Mouse (Mus musculus): ENCODE data around the gene Nectin3. TPM values are rescaled to one million over a fixed set of nuclear protein-coding genes. Genes with fewer than 3 reads are reported as not detected.

Gene Nectin3
- total and polyA plus RNA-seq, 3 experiments, result not detected

DNA sequence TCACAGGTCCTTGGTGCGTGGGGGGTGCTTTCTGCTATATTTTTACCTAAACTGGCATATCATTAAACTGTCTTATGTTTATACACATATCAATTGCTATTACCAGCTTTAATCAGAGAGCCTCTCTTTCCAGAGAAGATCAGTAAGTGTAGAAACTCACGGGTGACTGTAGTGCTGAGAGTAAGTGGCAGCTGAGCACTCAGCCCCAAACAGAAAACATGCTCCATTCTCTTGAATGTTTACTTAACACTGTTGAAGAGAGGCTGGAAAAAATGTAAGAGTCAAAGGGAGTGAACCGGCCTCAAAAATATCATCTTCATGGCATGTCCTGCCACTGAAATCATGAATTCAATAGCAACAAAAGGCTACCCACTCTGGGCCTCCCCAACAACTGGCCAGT, 21.0 kb downstream of the Nectin3 start:
- H3K27me3 ChIP-seq (ENCODE audit: control insufficient read depth in 1 of 2, insufficient read depth in 2 of 2, low read length in 2 of 2), result no peaks in the 10 kb centered on the region
- no peak overlapping the region for H3K4me3 ChIP-seq (ENCODE audit: control insufficient read depth in 1 of 2, insufficient read depth in 1 of 2, low read depth in 2 of 2, low read length in 2 of 2)
- H3K9ac ChIP-seq (ENCODE audit: control insufficient read depth, low read depth, low read length, poor library complexity, severe bottlenecking), result no peak overlapping the region
- H3K9me3 ChIP-seq (replicated peaks; ENCODE audit: insufficient read depth, low read length), result no peaks in the 10 kb centered on the region
- H3K79me2 ChIP-seq (ENCODE audit: control insufficient read depth, insufficient read depth, low read length, poor library complexity), result no peaks in the 10 kb centered on the region
- DNase-seq (ENCODE audit: low read depth, low spot score), result no peak
- no peaks in the 10 kb centered on the region for H3K36me3 ChIP-seq (ENCODE audit: control insufficient read depth in 1 of 2, insufficient read depth in 2 of 2, low read length in 2 of 2)
- H3K4me1 ChIP-seq (ENCODE audit: control insufficient read depth in 1 of 2, insufficient read depth in 2 of 2, low read length in 2 of 2), result no peaks in the 10 kb centered on the region
- TF ChIP-seq MYB (IDR thresholded peaks at IDR 0.05; ENCODE audit: low read depth, low read length) (no peak), E2F4 (IDR thresholded peaks at IDR 0.05; ENCODE audit: borderline replicate concordance, low read depth, low read length) (no peak), ZNF384 (IDR thresholded peaks at IDR 0.05; ENCODE audit: low read depth, low read length) (no peak), CTCF (IDR thresholded peaks at IDR 0.05 in 2 of 3, conservative IDR thresholded peaks at IDR 0.05 in 1 of 3; ENCODE audit: control insufficient read depth in 1 of 3, insufficient read depth in 1 of 3, low read depth in 2 of 3, low read length in 3 of 3, poor library complexity in 1 of 3, severe bottlenecking in 1 of 3) (no peak), MAX (IDR thresholded peaks at IDR 0.05; ENCODE audit: low read length) (no peak), KAT2A (conservative IDR thresholded peaks at IDR 0.05; ENCODE audit: low read depth, low read length) (no peak), ELF1 (IDR thresholded peaks at IDR 0.05; ENCODE audit: low read depth, low read length) (no peak), TBP (IDR thresholded peaks at IDR 0.05; ENCODE audit: low read depth, low read length) (no peak), JUND (IDR thresholded peaks at IDR 0.05; ENCODE audit: low read depth, low read length) (no peak)
- no peak overlapping the region for H3K27ac ChIP-seq (ENCODE audit: control insufficient read depth, low read depth, low read length)

DNA sequence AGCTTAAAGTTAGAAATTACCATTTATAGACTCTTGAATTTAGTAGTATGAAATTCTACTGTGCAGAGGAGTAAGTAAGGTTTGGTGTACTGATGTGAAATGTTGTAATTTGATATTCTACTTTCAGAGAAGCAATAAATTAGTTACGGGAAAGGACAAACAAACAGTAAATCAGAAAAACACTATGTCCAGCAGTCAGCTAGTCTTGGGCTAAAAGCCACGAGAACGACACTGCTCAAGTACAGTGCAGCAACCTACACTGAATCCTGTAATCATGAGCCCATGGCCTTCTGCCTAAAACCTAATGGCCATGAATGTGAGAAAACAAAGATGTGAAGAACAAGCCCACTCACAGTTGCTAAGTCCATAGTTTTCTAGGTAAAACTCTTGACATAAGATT, 46.9 kb downstream of the Nectin3 start:
- Histone ChIP-seq H3K27me3 (ENCODE audit: control insufficient read depth in 1 of 2, insufficient read depth in 2 of 2, low read length in 2 of 2) (no peaks in the 10 kb centered on the region; a peak in 1 of 4 replicates), H3K4me3 (ENCODE audit: control insufficient read depth in 1 of 2, insufficient read depth in 1 of 2, low read depth in 2 of 2, low read length in 2 of 2) (no peak overlapping the region), H3K9ac (ENCODE audit: control insufficient read depth, low read depth, low read length, poor library complexity, severe bottlenecking) (no peak overlapping the region), H3K4me1 (ENCODE audit: control insufficient read depth in 1 of 2, insufficient read depth in 2 of 2, low read length in 2 of 2) (no peaks in the 10 kb centered on the region), H3K9me3 (replicated peaks; ENCODE audit: insufficient read depth, low read length) (no peaks in the 10 kb centered on the region), H3K79me2 (ENCODE audit: control insufficient read depth, insufficient read depth, low read length, poor library complexity) (no peaks in the 10 kb centered on the region), H3K36me3 (ENCODE audit: control insufficient read depth in 1 of 2, insufficient read depth in 2 of 2, low read length in 2 of 2) (no peaks in the 10 kb centered on the region), H3K27ac (ENCODE audit: control insufficient read depth, low read depth, low read length) (no peak overlapping the region)
- no peak for DNase-seq (ENCODE audit: low read depth, low spot score)
- TF ChIP-seq ZC3H11A (IDR thresholded peaks at IDR 0.05; ENCODE audit: low read depth, low read length), result no peak
- TF ChIP-seq POLR2A (IDR thresholded peaks at IDR 0.05; ENCODE audit: control insufficient read depth in 1 of 2, insufficient read depth in 1 of 2, low read depth in 1 of 2, low read length in 2 of 2, poor library complexity in 1 of 2), result no peak
- no peak for TF ChIP-seq ELF1 (IDR thresholded peaks at IDR 0.05; ENCODE audit: low read depth, low read length)
- TF ChIP-seq MAZ (IDR thresholded peaks at IDR 0.05; ENCODE audit: low read depth, low read length), result no peak
- TF ChIP-seq CHD2 (IDR thresholded peaks at IDR 0.05; ENCODE audit: low read length), result no peak
- TF ChIP-seq GABPA (IDR thresholded peaks at IDR 0.05; ENCODE audit: low read depth, low read length), result no peak
- no peak for TF ChIP-seq TBP (IDR thresholded peaks at IDR 0.05; ENCODE audit: low read depth, low read length)
- TF ChIP-seq UBTF (IDR thresholded peaks at IDR 0.05; ENCODE audit: borderline replicate concordance, insufficient read depth, low read depth, low read length), result no peak
- no peak for TF ChIP-seq TCF12 (IDR thresholded peaks at IDR 0.05; ENCODE audit: low read depth, low read length)
- TF ChIP-seq E2F4 (IDR thresholded peaks at IDR 0.05; ENCODE audit: borderline replicate concordance, low read depth, low read length), result no peak
- TF ChIP-seq RAD21 (IDR thresholded peaks at IDR 0.05; ENCODE audit: low read depth, low read length), result no peak
- TF ChIP-seq EP300 (IDR thresholded peaks at IDR 0.05; ENCODE audit: low read depth in 1 of 2, low read length in 2 of 2), result no peak
- TF ChIP-seq SMC3 (IDR thresholded peaks at IDR 0.05; ENCODE audit: low read depth, low read length), result no peak
- no peak for TF ChIP-seq POLR2AphosphoS5 (IDR thresholded peaks at IDR 0.05; ENCODE audit: borderline replicate concordance, low read depth, low read length)
- no peak for TF ChIP-seq MAFK (IDR thresholded peaks at IDR 0.05; ENCODE audit: borderline replicate concordance, low read depth, low read length)
- TF ChIP-seq MYB (IDR thresholded peaks at IDR 0.05; ENCODE audit: low read depth, low read length), result no peak
- no peak for TF ChIP-seq NELFE (IDR thresholded peaks at IDR 0.05; ENCODE audit: low read depth, low read length)
- no peak for TF ChIP-seq JUND (IDR thresholded peaks at IDR 0.05; ENCODE audit: low read depth, low read length)
- no peak for TF ChIP-seq POLR2AphosphoS2 (IDR thresholded peaks at IDR 0.05; ENCODE audit: low read length)
